Mouse (Mus musculus) CD4-positive helper T cell, adult 2 months (primary cell): ENCODE results near the gene Pnpo.

Experiments
- DNase-seq: peaks from one replicate; pipeline ENCODE4 v3.0.0-alpha.2; 2012; ENCODE audit warnings: low read depth, missing footprints, low spot score

The Pnpo gene

DNA sequence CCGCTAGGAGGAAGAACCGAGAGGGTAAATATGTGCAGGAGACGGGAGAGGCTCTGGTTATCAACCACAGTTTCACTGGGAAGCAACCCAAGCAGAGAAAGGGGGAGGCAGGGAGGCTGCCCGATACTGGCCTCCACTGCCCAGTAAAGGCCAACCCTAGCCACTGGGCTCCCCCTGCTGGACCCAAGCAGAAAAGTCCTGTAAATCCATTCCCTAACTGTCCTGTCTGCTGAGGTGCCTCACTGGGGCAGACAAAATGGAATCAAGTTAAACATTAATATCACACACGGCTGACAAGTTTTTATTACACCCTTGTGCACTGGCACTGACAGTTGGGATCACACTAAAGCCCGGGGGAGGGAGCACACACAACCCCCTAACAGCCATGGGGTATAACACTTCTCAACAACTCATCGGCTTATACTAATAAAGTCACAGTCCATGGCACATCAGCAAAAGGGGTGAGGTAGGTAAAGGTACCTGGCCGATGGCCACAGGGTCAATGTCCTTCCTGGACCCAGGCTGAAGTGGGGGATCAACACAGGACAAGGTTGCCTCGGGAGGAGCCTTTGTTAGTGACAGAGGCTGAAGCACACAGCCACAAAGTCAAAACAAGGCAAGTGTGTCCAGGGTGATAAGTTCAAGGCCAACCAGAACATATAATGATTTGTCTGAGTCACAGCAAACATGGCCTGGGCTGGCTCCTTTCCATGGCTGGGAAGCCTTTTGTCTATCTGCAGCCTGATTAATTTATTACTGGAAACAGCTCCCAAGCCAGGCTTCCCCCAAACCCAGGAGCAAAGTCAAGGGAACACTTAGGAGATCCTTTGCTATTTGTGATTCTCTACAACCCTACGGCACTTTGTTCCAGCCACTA lies 6.0 kb downstream of the Pnpo start:
- no peak for DNase-seq

DNA sequence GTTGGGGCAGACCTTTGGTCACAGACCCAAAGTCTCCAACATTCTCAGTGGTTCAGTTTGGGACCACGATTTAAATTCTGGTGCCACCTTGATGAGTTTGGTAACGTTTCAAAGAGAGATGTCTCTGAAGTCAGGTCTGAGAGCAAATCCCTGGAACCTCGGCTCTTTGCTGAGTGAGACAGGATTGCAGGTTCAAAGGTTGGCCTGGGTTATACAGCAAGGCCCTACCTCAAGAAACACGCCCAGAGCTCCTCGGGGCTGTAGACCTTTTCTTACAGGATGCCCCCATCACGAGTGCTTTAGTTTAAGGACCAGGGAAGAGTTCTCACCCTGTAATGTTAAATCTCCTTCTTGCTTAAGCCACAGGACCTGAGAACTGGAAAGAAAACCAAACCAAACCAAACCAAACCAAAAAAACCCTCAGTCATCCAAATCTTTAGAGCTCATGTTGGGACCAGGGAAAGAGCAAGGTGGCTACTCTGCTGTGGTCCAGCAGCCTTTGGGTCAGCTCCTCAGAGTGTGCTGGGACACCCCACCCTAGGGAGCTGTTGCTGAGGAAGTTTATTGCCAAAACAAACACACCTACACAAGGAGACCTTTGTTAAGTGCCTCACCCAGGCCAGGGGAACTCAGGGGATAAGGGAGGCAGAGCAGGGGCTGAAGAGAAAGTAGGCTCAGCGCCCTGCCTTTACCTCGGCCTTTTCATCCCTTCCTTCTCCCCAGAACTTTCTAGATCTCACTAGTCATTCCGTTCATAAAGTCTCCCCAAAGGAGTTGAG lies 7.7 kb downstream of the Pnpo start:
- no peak for DNase-seq

DNA sequence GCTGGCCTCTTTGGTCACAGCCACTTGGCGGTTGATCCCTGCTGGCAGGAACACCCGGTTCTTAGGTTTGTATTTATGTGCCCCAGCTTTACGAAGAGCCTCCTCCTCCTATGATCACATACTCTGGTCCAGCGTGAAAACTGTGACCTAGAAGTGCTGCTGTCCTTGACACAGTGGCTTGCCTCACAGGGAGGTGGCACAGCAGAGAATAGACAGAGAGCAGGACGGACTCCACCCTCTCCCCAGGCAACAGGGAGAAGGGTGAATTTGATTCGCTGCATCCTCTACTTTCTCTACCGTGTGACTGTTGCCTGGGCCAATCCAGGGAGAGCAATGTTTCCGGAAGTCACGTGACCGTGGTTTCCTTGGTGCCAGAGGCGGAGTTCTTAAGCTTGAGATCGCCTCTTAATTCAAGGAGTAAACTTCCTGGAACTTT lies 8.8 kb downstream of the Pnpo start:
- DNase-seq = peak; percentile 70

DNA sequence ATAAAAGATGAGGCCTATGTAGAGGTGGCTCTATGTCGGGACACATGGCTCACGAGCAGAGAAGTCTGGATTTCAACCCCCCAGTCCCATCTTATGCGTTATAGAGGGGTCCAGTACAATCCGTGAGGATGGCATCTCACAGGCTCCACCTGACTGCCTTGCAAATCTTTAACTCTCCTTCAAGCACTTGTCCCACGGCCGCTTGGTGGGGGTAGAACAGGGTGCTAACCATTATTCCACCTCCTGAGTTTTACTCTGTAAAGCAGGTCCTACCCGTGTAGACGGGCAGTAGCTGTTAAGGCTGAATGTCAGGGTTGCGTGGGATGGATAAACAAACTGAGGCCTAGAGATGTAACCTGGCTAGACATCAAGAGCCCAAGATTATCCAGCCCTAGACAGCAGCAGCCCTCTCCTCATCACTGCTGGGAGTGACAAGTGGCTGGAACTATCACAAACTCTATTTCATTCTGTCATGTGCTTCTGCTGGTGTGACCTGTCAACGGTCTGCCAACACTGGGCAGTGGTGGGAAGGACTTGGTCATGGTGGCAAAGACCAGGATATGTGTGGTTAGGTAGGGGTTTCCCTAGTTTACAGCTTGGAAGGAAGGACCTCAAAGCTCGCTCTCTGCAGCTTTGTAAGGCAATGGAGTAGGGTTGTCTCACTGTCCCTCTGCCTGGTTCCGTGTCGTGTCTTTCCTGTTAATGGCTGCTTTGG lies 10.1 kb downstream of the Pnpo start:
- no peak for DNase-seq

DNA sequence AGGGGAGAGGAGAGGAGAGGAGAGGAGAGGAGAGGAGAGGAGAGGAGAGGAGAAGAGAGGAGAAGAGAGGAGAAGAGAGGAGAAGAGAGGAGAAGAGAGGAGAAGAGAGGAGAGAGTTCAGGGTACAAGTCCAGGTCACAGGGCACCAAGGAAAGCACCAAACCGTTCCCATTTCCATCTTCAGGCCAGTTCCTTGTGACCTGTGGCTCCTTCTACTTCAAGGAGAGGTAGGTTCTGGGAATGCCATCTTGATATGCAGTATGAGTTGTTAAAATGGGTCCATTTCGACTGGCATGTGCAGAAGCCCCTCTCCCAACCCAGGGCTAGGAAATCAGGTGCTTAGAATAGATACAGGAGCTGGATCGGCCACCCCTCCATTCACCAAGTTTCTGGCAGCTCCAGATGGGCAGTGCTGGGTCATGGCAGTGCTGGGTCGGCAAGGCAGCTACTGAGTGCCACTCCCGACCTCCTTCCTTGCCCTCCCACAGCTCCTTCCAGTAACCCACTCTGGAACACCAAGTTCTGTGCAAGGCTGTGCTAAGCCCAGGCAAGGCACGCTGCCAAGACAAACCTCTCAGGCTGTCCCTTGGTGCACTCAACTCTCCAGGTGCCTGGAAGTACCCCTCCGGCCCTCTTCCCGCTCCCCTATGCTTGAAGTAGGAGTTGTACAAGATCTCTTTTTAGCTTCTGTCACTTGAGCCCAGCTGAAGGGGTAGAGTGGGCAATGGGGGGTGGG lies 12.3 kb downstream of the Pnpo start:
- DNase-seq = no peak

DNA sequence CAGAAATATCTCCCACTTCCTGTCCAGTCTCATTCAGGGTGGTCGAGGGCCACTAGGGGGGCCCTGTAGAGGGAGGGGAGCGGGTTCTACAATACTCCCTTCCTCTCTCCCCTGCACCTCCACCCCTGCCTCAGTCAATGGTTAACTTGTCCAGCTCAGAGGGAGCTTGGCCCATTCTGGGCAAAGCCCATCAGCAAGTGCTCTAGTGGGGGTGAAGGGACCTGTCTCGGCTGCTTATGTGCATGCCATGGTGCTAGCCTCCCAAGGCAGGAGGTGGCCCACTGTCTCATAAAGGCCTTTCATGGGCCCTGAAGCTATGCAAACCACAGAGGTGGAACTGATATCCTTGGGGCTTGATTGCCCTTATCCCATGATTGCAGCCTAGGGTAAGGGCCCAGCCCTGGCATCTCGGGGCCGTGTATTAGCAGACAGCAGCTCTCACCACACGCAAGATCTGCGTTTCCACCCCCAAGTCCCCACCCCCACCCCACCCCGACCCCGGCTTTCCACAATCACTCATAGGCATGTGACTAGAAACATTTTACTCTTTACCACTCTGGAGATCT lies 13.9 kb downstream of the Pnpo start:
- no peak for DNase-seq

DNA sequence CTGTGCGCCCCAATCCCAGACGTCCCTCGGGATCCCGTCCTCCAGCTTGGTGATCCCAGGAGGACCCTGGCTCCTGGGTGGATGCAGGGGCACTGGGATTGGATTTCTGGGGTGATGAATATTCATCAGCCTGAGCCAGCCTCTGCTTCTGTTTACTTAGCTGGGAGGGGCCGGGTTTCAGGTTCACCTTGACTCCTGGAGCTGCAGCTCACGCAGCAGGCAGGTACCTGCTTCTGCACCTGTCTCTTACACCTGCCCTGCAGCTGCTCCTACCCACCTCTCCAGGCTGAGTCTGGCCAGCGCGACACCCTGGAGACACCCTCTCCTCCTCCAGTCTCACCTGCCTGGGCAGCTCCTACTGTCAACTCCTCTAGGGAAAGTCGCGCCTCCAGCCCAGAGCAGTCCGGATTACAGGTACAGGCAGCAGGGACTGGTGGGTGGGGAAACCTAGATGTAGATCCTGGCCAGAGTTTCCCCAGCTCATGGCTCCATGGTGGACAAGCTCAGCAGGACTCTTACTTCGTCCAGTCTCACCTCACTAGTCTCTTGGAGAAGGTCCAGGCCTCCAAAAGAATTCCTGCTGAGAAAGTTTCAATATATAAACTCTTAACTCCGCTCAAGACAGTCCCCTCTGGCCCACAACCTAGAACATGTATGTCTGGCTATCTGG lies 14.6 kb downstream of the Pnpo start:
- DNase-seq = no peak

DNA sequence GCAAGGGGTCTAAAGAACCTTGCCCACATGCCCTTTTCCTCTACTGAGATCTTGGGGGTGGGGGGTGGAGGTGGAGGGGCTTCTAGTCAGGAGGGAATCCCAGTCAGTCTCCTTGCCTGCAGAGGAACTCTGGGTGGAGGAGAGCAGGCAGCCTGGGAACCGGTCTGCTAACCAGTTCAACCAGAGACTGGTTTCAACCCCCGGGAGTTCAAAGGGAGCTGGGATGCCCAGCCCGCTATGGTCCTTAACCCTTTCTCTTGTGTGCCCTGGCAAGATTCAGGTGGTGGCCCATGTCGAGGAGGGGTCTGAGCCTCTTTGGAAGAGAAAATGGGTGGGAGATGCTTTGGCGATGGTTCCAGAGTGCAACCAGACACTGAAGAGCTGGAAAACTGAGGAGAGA lies 15.1 kb downstream of the Pnpo start:
- no peak for DNase-seq

DNA sequence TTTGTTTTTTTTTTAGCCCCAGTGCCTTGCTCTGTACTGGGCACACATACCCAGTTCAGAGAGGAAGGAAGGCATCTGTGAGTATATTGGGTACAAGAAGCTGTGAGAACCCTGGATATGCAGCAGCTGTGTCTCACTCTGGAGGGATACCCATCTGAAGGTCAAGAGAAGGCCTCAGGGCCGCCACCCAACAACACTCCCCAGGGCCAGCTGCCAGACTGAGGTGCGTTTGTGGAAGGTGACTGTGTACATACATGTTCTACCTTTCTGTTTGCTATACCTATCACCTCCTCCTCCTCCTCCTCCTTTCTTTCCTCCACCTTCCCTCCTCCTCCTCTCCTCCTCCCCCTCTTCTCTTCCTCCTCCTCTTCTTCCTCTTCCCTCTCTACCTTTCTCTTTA lies 15.7 kb downstream of the Pnpo start, which contains the start of gene Prr15l:
Gene Prr15l, plus strand, starts transcription at position 17 of the 400 bp plus-strand sequence.
- no peak for DNase-seq

DNA sequence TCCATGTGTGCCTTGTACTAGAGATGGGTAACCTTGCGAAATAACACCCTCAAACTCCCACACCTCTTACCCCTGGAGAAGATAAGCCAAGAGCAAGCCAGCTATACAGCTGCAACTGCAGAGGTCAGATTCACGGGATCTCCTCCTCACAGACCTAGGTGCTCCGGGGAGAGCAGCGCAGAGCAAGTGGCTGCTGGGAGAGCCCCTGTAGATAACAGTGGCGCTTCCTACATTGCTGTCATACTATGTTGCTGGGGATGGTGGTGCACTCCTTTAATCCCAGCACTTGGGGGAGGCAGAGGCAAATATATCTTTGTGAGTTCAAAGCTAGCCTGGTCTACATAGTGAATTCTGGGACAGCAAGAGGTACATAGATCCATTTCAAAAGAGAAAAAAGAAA lies 17.2 kb downstream of the Pnpo start:
- DNase-seq = no peak

DNA sequence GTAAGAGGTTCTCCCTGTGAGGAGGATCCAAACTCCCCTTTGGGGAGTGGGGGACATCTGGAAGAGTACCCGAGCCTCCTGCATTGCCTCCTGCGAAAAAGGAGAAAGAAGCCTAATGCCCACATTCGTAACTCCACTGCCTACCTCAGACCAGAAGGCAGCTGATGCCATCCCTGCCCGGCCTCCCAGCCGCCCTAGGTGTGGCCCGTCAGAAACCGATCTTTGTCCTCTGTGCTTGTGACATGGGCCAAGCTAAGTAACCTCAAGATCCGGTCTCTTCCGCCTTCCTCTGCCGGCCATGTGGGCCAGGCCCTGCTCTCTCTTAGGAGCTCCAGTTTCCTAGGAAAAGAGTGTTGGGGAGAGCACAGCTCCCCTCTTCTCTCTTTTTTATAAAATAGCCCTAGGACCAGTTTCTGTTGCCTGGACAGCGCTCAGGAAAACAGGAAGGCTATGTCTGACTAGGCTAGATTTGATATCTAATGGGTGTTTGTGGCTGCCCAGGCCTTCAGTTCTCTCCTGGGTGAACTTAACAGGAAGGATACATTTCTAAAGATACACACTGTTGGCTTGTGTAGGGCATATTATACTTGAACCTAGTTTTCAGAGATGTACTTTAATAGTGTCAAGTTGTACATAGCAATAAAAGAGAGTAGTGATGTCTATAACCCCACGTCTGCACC lies 18.2 kb downstream of the Pnpo start:
- DNase-seq = no peak

DNA sequence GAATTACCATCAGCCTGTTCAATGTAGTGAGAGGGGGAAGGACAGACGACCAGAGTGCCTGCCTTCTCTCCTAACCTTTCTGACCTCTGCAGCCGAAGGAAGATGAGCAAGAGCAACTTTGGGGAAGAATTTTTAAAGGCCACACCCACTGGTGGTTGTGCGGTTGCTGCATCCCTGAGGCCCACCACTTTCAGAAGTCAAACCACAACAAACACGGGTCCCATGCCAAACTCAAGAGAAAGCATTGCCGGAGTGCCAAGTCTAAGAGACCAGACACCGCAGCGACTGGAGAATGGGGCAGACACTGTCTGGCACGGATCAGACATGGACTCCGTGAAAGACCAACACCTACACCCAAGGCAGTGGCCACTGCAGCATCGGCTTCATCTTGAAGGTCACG lies 18.9 kb downstream of the Pnpo start:
- peak; percentile 51 for DNase-seq

DNA sequence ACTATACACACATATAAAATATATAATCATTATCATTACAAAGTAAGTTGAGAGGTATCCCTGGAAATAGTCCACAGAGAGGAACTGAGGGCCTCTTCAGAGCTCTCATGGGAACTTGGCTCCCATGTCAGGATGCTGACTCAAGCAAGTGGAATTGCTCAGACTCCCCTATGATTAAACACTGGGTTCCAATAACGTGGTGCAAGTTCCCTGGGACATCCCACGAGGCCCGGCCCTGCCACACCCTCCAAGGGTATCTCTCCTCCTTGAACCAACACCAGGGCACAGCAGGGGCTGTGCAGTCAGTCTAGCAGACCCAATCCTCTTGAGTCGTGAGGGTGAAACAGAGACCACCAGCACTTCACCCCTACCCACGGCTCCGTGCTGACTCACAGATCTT lies 24.8 kb downstream of the Pnpo start:
- DNase-seq = no peak

DNA sequence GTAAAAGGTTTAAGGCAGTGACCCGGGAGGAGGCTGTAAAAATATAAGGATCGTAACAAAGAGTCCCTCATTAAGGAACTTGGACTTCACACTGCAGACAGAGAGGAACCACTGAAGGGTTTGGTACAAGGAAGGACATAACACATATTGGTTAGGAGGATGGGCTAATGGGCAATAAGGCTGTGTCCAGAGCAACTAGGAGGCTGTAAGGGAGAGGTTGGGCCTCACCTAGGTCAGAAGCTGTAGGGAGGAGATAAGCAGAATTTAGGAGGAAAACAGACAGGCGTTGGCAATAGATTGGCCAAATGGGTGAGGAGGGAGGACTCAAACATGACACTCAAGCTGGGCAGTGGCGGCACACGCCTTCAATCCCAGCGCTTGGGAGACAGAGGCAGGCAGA lies 26.4 kb downstream of the Pnpo start:
- DNase-seq = no peak

DNA sequence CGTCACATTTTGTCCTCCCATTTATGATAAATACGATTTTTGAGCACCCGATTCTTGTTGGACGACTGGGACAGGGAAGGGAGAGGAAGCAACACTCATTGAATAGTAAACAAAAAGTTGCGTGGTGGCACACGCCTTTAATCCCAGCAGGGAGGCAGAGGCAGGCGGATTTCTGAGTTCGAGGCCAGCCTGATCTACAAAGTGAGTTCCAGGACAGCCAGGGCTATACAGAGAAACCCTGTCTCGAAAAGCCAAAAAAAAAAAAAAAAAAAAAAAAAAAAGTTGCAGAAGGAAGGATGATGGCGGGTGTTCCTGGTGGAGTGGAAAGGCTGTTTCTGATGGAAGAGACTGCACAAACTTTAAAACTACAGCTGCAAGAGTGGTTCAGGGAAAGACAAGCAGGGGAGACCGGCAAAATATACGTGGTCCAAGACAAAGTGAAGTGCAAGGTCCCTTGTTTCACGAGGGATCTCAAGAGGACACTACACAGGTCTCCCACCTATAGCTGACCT lies 26.8 kb downstream of the Pnpo start:
- no peak for DNase-seq

DNA sequence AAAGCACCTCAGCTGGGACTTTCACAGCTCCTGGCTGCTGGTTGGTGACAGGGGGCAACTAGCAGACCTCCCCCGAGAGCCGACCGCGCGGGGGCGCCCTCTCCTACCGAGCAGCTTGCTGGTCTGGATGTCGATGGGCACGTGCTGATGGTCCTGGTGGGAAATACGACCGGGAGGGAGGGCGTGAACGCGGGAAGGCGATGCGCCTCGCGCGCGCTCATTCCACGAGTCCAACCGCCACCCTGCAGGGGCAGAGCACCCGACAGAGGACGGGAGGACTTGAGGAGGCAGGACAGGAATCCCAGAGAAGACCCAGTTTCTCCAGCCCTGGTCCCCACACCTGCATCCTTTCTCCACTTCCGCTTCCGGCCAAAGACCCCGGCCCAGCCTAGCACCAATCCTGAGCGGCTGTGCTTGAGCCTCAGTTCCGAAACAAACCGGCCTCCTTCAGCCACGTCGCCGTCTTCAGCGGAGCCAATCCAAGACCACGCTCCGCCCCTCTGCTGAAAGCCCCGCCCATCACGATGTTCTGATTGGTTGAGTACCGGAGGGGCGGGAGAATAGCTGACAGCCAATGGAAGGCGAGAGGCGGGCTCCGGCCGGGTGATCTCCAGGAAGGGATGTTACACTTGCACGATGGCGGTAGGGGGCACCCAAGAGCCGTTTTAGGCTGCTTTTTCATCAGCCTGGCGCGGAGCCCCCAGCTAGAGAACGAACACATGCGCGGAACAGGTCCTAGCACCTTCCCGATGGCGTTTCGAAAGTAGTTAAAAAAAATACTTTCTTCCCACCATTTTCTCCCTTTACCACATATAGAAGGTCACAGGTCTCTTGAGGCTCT lies 27.5 kb downstream of the Pnpo start, which contains the start of gene Cdk5rap3:
Gene Cdk5rap3, minus strand, starts transcription at position 453 of the 841 bp plus-strand sequence.
- DNase-seq = peak; percentile 98

DNA sequence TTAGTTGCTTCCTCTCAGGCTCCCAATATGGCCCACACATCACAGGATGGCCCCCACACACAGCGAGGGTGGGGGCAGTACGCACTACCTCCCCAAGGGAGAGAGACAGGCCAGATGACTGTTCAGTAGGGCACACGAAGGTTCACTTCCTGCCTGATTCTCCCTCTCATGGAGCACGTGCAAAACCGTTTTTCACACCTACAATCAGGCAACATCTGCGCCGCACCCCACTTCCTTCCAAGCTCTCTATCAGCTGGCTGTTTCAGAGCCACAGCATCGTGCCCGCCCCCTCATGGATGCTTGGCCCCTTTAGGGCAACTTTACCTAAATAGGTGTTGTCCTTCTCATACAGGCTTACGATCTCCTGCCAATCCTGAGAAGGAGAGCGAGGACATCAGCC lies 31.1 kb downstream of the Pnpo start:
- peak; percentile 75 for DNase-seq

DNA sequence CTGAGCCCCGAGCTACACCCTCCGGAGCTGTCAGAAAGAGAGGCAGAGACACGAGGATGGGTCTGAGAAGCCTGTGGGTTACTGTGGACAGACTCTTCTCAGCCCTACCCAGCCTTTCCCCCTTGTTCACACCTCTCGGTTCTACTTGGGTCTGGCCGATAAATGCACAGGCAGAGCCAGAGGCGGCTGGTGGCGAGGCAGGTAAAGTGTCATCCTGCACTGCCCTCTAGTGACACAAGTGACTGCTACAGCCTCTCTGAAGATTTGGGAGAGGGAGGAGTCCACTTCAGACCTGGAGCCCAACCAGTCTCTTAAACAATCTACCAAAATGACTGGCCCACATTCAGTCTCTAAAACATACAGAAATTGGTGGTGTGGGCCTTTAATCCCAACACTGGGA lies 33.8 kb downstream of the Pnpo start:
- peak; percentile 78 for DNase-seq

DNA sequence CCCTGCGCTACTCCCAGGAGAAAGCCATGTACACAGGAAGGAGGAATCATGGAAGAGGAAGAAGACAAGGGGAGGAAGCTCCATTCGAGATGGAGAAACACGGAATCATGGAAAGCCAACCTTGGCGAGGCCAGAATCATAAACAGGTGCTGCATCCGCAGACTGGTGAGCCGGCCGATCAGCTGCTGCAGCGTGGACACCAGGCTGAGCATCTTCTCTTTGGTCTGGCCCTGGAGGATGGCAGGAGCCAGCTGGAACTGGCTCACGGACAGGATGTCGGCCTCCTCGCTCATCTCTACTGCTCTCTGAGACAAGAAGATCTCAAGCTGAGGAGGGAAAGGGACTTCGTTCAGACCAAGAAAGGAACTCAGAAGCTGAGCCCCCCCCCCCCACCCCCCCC lies 35.2 kb downstream of the Pnpo start:
- DNase-seq = no peak
